Mouse (Mus musculus): ENCODE measurements at regions not wholly inside any gene's neighbourhood (a gene's known extent, or its start where the extent isn't known, plus 50 kb on each side); places are given as distances from the start of the nearest gene placed in this dataset.
A peak's percentile ranks its signal among the peaks of the same experiment; 100 is the strongest.

- Histone ChIP-seq H3K27me3 (ENCODE audit: control insufficient read depth in 1 of 2, insufficient read depth in 2 of 2, low read length in 2 of 2) (no peaks in the 10 kb centered on the region), H3K9ac (ENCODE audit: control insufficient read depth, low read depth, low read length, poor library complexity, severe bottlenecking) (no peak overlapping the region), H3K79me2 (ENCODE audit: control insufficient read depth, insufficient read depth, low read length, poor library complexity) (no peaks in the 10 kb centered on the region), H3K4me1 (ENCODE audit: control insufficient read depth in 1 of 2, insufficient read depth in 2 of 2, low read length in 2 of 2) (no peaks in the 10 kb centered on the region; a peak in 1 of 4 replicates), H3K36me3 (ENCODE audit: control insufficient read depth in 1 of 2, insufficient read depth in 2 of 2, low read length in 2 of 2) (no peaks in the 10 kb centered on the region), H3K9me3 (replicated peaks; ENCODE audit: insufficient read depth, low read length) (no peaks in the 10 kb centered on the region), H3K4me3 (ENCODE audit: control insufficient read depth in 1 of 2, insufficient read depth in 1 of 2, low read depth in 2 of 2, low read length in 2 of 2) (no peak overlapping the region), H3K27ac (ENCODE audit: control insufficient read depth, low read depth, low read length) (no peak overlapping the region)
- DNase-seq (ENCODE audit: low read depth, low spot score), result no peak
- no peak for TF ChIP-seq MEF2A (IDR thresholded peaks at IDR 0.05; ENCODE audit: extremely low read depth, insufficient replicate concordance, low read depth, low read length, poor library complexity, severe bottlenecking)
- TF ChIP-seq KAT2A (conservative IDR thresholded peaks at IDR 0.05; ENCODE audit: low read depth, low read length), result no peak
- TF ChIP-seq GATA1 (IDR thresholded peaks at IDR 0.05; ENCODE audit: low read depth, low read length), result no peak
- TF ChIP-seq BHLHE40 (IDR thresholded peaks at IDR 0.05; ENCODE audit: borderline replicate concordance, low read depth, low read length), result no peak
- no peak for TF ChIP-seq ZKSCAN1 (IDR thresholded peaks at IDR 0.05; ENCODE audit: low read depth, low read length)
- TF ChIP-seq MYC (IDR thresholded peaks at IDR 0.05; ENCODE audit: low read depth, low read length), result no peak
Measured at GRCm38 (mm10) chr6:100013949-100014348, 273.3 kb downstream of the Rybp start.

- H3K9me3 ChIP-seq (replicated peaks; ENCODE audit: insufficient read depth, low read length), result no peaks in the 10 kb centered on the region
- TF ChIP-seq SMC3 (IDR thresholded peaks at IDR 0.05; ENCODE audit: low read depth, low read length) (no peak), RCOR1 (IDR thresholded peaks at IDR 0.05; ENCODE audit: low read depth, low read length) (peak; percentile 98), TBP (IDR thresholded peaks at IDR 0.05; ENCODE audit: low read depth, low read length) (no peak), MYC (IDR thresholded peaks at IDR 0.05; ENCODE audit: low read depth, low read length) (no peak), TCF12 (IDR thresholded peaks at IDR 0.05; ENCODE audit: low read depth, low read length) (peak; percentile 64), ZMIZ1 (IDR thresholded peaks at IDR 0.05; ENCODE audit: low read depth, low read length) (no peak), ZNF384 (IDR thresholded peaks at IDR 0.05; ENCODE audit: low read depth, low read length) (no peak), NRF1 (IDR thresholded peaks at IDR 0.05; ENCODE audit: insufficient read depth, low read depth, low read length, poor library complexity, severe bottlenecking) (no peak), POLR2AphosphoS5 (IDR thresholded peaks at IDR 0.05; ENCODE audit: borderline replicate concordance, low read depth, low read length) (no peak), ETS1 (IDR thresholded peaks at IDR 0.05; ENCODE audit: low read depth, low read length) (peak; percentile 62), MAFK (IDR thresholded peaks at IDR 0.05; ENCODE audit: borderline replicate concordance, low read depth, low read length) (no peak), MEF2A (IDR thresholded peaks at IDR 0.05; ENCODE audit: extremely low read depth, insufficient replicate concordance, low read depth, low read length, poor library complexity, severe bottlenecking) (no peak), EP300 (IDR thresholded peaks at IDR 0.05; ENCODE audit: low read depth in 1 of 2, low read length in 2 of 2) (peak; percentile 50 to 71), ELF1 (IDR thresholded peaks at IDR 0.05; ENCODE audit: low read depth, low read length) (no peak), MYB (IDR thresholded peaks at IDR 0.05; ENCODE audit: low read depth, low read length) (no peak), UBTF (IDR thresholded peaks at IDR 0.05; ENCODE audit: borderline replicate concordance, insufficient read depth, low read depth, low read length) (no peak), HCFC1 (IDR thresholded peaks at IDR 0.05; ENCODE audit: low read depth, low read length) (no peak), POLR2AphosphoS2 (IDR thresholded peaks at IDR 0.05; ENCODE audit: low read length) (no peak), CTCF (IDR thresholded peaks at IDR 0.05 in 2 of 3, conservative IDR thresholded peaks at IDR 0.05 in 1 of 3; ENCODE audit: control insufficient read depth in 1 of 3, insufficient read depth in 1 of 3, low read depth in 2 of 3, low read length in 3 of 3, poor library complexity in 1 of 3, severe bottlenecking in 1 of 3) (no peak), ZC3H11A (IDR thresholded peaks at IDR 0.05; ENCODE audit: low read depth, low read length) (no peak), MAZ (IDR thresholded peaks at IDR 0.05; ENCODE audit: low read depth, low read length) (no peak), E2F4 (IDR thresholded peaks at IDR 0.05; ENCODE audit: borderline replicate concordance, low read depth, low read length) (no peak), BHLHE40 (IDR thresholded peaks at IDR 0.05; ENCODE audit: borderline replicate concordance, low read depth, low read length) (peak; percentile 52; the same call in 1 of the 2 replicates), MXI1 (IDR thresholded peaks at IDR 0.05; ENCODE audit: low read depth, low read length) (no peak), POLR2A (IDR thresholded peaks at IDR 0.05; ENCODE audit: control insufficient read depth in 1 of 2, insufficient read depth in 1 of 2, low read depth in 1 of 2, low read length in 2 of 2, poor library complexity in 1 of 2) (no peak), USF2 (IDR thresholded peaks at IDR 0.05; ENCODE audit: borderline replicate concordance in 1 of 2, insufficient read depth in 1 of 2, low read depth in 1 of 2, low read length in 2 of 2) (no peak), NELFE (IDR thresholded peaks at IDR 0.05; ENCODE audit: low read depth, low read length) (no peak), ZKSCAN1 (IDR thresholded peaks at IDR 0.05; ENCODE audit: low read depth, low read length) (no peak)
Measured at GRCm38 (mm10) chr6:100011520-100012062, 275.7 kb downstream of the Rybp start.

More at GRCm38 (mm10) chr6:100011520-100012062, 275.7 kb downstream of the Rybp start:
- no peaks in the 10 kb centered on the region for H3K36me3 ChIP-seq (ENCODE audit: control insufficient read depth in 1 of 2, insufficient read depth in 2 of 2, low read length in 2 of 2)
- no peak overlapping the region for H3K27ac ChIP-seq (ENCODE audit: control insufficient read depth, low read depth, low read length)
- no peak overlapping the region for H3K9ac ChIP-seq (ENCODE audit: control insufficient read depth, low read depth, low read length, poor library complexity, severe bottlenecking)
- DNase-seq (ENCODE audit: low read depth, low spot score), result peak; percentile 52
- H3K4me1 ChIP-seq (ENCODE audit: control insufficient read depth in 1 of 2, insufficient read depth in 2 of 2, low read length in 2 of 2), result no peaks in the 10 kb centered on the region
- H3K4me3 ChIP-seq (ENCODE audit: control insufficient read depth in 1 of 2, insufficient read depth in 1 of 2, low read depth in 2 of 2, low read length in 2 of 2), result no peak overlapping the region
- H3K79me2 ChIP-seq (ENCODE audit: control insufficient read depth, insufficient read depth, low read length, poor library complexity), result no peaks in the 10 kb centered on the region
- no peaks in the 10 kb centered on the region for H3K27me3 ChIP-seq (ENCODE audit: control insufficient read depth in 1 of 2, insufficient read depth in 2 of 2, low read length in 2 of 2)

All from MEL (cell line).